Mouse (Mus musculus) hindbrain, embryonic 15.5 days (tissue): ENCODE data around the gene Dda1. TPM values are rescaled to one million over a fixed set of nuclear protein-coding genes. Genes with fewer than 3 reads are reported as not detected.

Experiments
- ATAC-seq: fragments of 200-750 bp; cut with Nextera tagmentation; 2 replicates; pipeline ENCODE4 v1.8.0; 2017; ENCODE audit warnings: low read depth, moderate number of reproducible peaks, moderate TSS enrichment; ENCODE audit not compliant: low FRiP score
- H3K27ac ChIP-seq: fragments of 300-500 bp; sonication (generic); replicated peaks from 2 replicates; pipeline ENCODE4 v1.5.1; 2015; ENCODE audit warnings: mild to moderate bottlenecking, inconsistent platforms
- H3K27me3 ChIP-seq: fragments of 300-500 bp; sonication (generic); 2 replicates; pipeline ENCODE4 v1.6.1; 2015; ENCODE audit warnings: control low read depth, inconsistent platforms
- H3K36me3 ChIP-seq: fragments of 300-500 bp; sonication (generic); 2 replicates; pipeline ENCODE4 v1.6.1; 2015; ENCODE audit warnings: control low read depth, inconsistent platforms
- H3K4me1 ChIP-seq: fragments of 300-500 bp; sonication (generic); replicated peaks from 2 replicates; pipeline ENCODE4 v1.6.1; 2015; ENCODE audit warnings: control low read depth, inconsistent platforms
- H3K4me2 ChIP-seq: fragments of 300-500 bp; sonication (generic); 2 replicates; pipeline ENCODE4 v1.6.1; 2015; ENCODE audit warnings: moderate library complexity, mild to moderate bottlenecking, inconsistent platforms
- H3K4me3 ChIP-seq: fragments of 300-500 bp; sonication (generic); 2 replicates; pipeline ENCODE4 v1.5.1; 2015; ENCODE audit warnings: mild to moderate bottlenecking, inconsistent platforms
- H3K9ac ChIP-seq: fragments of 300-500 bp; sonication (generic); 2 replicates; pipeline ENCODE4 v1.6.1; 2015; ENCODE audit warnings: inconsistent platforms
- H3K9me3 ChIP-seq: fragments of 300-500 bp; sonication (generic); 2 replicates; pipeline ENCODE4 v1.6.1; 2016; ENCODE audit warnings: control low read depth, inconsistent platforms
- WGBS: fragments of 180-500 bp; shearing (Covaris S2); methylation state at CpG from one replicate; pipeline ENCODE4 v1.1.7; 2015; 5-methylcytosine and 5-hydroxymethylcytosine counted together
- polyA plus RNA-seq: library from polyadenylated mRNA; unstranded; fragments of >200 nt; fragmentation: Nextera tagmentation; extraction: Ambion mirVana; gene quantifications from 2 replicates; pipeline ENCODE4 v1.2.1, GENCODE M21; 2015

Dda1 gene
- polyA plus RNA-seq, 1 experiment from 2014 or later = 231 TPM

- no peak overlapping the region for H3K9ac ChIP-seq
- peak overlapping the region; percentile 75; the same call in 1 of the 2 replicates for H3K4me2 ChIP-seq
- H3K27ac ChIP-seq = no peak overlapping the region
- H3K4me1 ChIP-seq = peaks cover 44% of the 10 kb centered on the region
- ATAC-seq = no peak
- WGBS = 55% methylated on average over 8 of the region's 8 CpGs
- no peaks in the 10 kb centered on the region for H3K9me3 ChIP-seq
- peaks cover 31% of the 10 kb centered on the region for H3K36me3 ChIP-seq
- H3K27me3 ChIP-seq = no peaks in the 10 kb centered on the region
- no peak overlapping the region for H3K4me3 ChIP-seq
Measured at GRCm38 (mm10) chr8:71483932-71484331, 14.9 kb downstream of the Dda1 start.

DNA sequence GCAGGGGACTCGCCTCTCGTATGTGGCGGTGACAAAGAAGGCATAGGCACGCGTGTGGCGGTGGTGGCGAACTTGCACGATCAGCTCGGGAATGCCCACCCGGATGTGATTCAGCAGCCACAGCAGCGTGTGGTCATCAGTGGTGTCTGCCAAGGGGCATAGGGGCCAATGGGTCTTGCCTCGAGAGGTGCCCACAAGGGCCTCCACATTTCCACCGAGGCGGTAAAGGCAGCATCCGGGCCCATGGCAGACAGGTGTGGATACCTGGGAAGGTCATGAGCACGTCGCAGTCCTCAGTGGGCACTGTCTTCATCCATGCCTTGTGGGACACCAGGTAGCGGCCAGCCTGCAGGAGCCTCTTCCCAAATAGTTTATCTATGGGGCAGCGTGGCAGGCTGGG lies 15.7 kb downstream of the Dda1 start:
- WGBS = 94% methylated on average over 19 of the region's 19 CpGs
- Histone ChIP-seq H3K36me3 (peaks cover 24% of the 10 kb centered on the region), H3K27ac (no peak overlapping the region), H3K4me1 (peaks cover 52% of the 10 kb centered on the region), H3K9ac (peak overlapping the region; percentile 97), H3K4me3 (peak overlapping the region; percentile 91), H3K4me2 (peak overlapping the region; percentile 75), H3K27me3 (no peaks in the 10 kb centered on the region), H3K9me3 (no peaks in the 10 kb centered on the region)
- ATAC-seq = no peak

DNA sequence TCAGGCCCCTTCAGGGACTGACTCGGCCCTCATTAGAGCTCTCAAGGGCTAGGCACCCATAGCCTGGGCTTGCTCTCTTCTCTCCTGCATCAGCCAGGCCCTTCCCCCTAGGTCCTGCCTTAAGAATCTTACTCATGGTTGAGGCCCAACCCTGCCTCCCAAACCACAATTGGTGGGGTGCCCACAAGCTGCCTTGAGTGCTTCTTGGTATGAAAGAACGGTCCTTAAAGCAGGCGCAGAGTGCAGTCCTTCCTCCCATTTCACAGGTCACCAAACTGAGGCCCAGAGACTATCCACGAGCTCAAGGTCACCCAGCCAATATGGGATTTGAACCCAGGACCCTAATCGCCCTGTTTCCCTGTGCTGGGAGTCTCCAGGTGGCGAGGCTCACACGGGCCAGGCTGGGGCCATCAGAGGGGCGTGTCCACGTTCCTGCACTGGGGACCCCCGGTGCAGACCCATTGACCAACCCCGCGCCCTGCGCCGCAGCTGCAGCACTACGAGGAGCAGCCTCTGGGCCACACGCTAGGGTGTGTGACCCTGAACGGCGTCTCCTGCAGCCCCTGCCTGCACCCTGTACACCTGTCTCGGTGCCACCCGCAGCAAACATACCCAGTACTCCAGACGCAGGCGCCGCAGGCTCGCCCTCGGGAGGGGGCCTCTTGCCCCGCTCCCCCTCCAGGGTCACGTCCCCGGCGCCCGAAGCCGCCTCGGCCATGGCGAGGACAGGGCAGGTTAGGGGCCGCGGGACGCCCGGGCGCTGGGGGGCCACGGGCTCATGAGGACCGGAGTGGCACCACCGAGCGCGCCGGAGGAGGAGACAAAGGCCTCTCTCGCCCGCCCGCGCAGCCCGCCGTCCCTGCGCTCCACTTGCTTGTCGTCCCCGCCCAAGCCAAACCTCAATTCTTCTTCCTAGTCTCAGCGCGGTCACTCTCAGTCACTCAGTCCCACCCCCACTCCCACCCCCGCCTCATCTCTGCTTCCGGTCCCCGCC lies 16.4 kb downstream of the Dda1 start, which contains the start of gene Ano8:
Ano8 (minus strand) TSS at position 822 of the 994 bp plus-strand sequence.
- no peaks in the 10 kb centered on the region for H3K27me3 ChIP-seq
- H3K4me3 ChIP-seq = peak within 1 kb of the TSS; percentile 91
- WGBS = 5% methylated on average over 52 of the region's 58 CpGs
- H3K4me2 ChIP-seq = peak within 1 kb of the TSS; percentile 75
- peak within 1 kb of the TSS; percentile 97 for H3K9ac ChIP-seq
- H3K9me3 ChIP-seq = no peaks in the 10 kb centered on the region
- peaks cover 17% of the 10 kb centered on the region for H3K36me3 ChIP-seq
- H3K4me1 ChIP-seq = peaks cover 58% of the 10 kb centered on the region
- peak within 1 kb of the TSS; percentile 87 for H3K27ac ChIP-seq
- ATAC-seq = peak; percentile 79

- Histone ChIP-seq H3K27ac (peak overlapping the region; percentile 56; the same call in 1 of the 2 replicates), H3K4me3 (peak overlapping the region; percentile 91), H3K4me1 (peaks cover 58% of the 10 kb centered on the region), H3K9ac (peak overlapping the region; percentile 97; the same call in 1 of the 2 replicates), H3K36me3 (peaks cover 13% of the 10 kb centered on the region), H3K27me3 (no peaks in the 10 kb centered on the region), H3K4me2 (peak overlapping the region; percentile 75), H3K9me3 (no peaks in the 10 kb centered on the region)
- no peak for ATAC-seq
- WGBS = 21% methylated on average over 7 of the region's 7 CpGs
Measured at GRCm38 (mm10) chr8:71486136-71486529, 17.1 kb downstream of the Dda1 start.

- under 1% methylated on average over 33 of the region's 33 CpGs for whole genome bisulfite sequencing
- peak; percentile 16; the same call in 1 of the 2 replicates for ATAC-seq
- Histone ChIP-seq H3K4me3 (peak within 1 kb of the TSS; percentile 87), H3K27me3 (no peaks in the 10 kb centered on the region), H3K9ac (peak within 1 kb of the TSS; percentile 61), H3K9me3 (no peaks in the 10 kb centered on the region), H3K27ac (peak within 1 kb of the TSS; percentile 77), H3K4me1 (peaks cover 58% of the 10 kb centered on the region), H3K36me3 (peaks cover 22% of the 10 kb centered on the region), H3K4me2 (peak within 1 kb of the TSS; percentile 100)
Measured at GRCm38 (mm10) chr8:71487691-71488445, 18.9 kb downstream of the Dda1 start, which contains the start of gene Gtpbp3. Gtpbp3 (plus strand) TSS chr8:71488103.

GRCm38 (mm10) chr8:71488454-71488853 lies 19.5 kb downstream of the Dda1 start:
- Histone ChIP-seq H3K27me3 (no peaks in the 10 kb centered on the region), H3K36me3 (peaks cover 26% of the 10 kb centered on the region), H3K4me2 (peak overlapping the region; percentile 100), H3K9ac (peak overlapping the region; percentile 61), H3K9me3 (no peaks in the 10 kb centered on the region), H3K4me1 (peaks cover 54% of the 10 kb centered on the region), H3K4me3 (peak overlapping the region; percentile 87), H3K27ac (peak overlapping the region; percentile 77; the same call in 1 of the 2 replicates)
- ATAC-seq = peak; percentile 87
- under 1% methylated on average over 22 of the region's 22 CpGs for WGBS

DNA sequence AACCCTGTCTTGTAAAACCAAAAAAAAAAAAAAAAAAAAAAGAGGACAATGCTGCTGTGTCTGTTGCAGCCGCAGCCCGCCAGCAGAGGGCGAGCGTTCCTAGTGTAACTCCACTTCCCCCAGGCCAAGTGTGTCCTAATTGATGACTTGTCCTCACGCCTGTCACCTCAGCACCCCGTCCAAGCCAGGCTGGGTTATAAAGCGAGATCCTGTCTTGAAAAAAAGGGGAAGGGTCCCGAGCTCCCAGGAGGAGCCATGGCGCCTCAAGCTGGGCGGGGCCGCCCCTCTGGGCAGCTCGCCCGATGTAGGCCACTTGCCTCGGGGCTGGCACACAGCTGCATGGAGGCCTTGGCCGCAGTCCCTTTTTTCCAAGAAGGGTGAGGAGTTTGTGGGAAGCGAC lies 26.0 kb downstream of the Dda1 start:
- peaks cover 20% of the 10 kb centered on the region for H3K4me1 ChIP-seq
- no peak overlapping the region for H3K4me3 ChIP-seq
- H3K9me3 ChIP-seq = no peaks in the 10 kb centered on the region
- ATAC-seq = peak; percentile 65
- no peak overlapping the region for H3K27ac ChIP-seq
- WGBS = 13% methylated on average over 16 of the region's 16 CpGs
- H3K27me3 ChIP-seq = no peaks in the 10 kb centered on the region
- peak overlapping the region; percentile 29 for H3K4me2 ChIP-seq
- H3K36me3 ChIP-seq = peaks cover 22% of the 10 kb centered on the region
- no peak overlapping the region for H3K9ac ChIP-seq

- Histone ChIP-seq H3K27me3 (no peaks in the 10 kb centered on the region), H3K27ac (no peak overlapping the region), H3K4me1 (peaks cover 16% of the 10 kb centered on the region), H3K9me3 (no peaks in the 10 kb centered on the region), H3K4me2 (no peak overlapping the region), H3K36me3 (peaks cover 19% of the 10 kb centered on the region), H3K9ac (no peak overlapping the region), H3K4me3 (no peak overlapping the region)
- WGBS = 88% methylated on average over 5 of the region's 5 CpGs
- no peak for ATAC-seq
Measured at GRCm38 (mm10) chr8:71495811-71496210, 26.8 kb downstream of the Dda1 start.

DNA sequence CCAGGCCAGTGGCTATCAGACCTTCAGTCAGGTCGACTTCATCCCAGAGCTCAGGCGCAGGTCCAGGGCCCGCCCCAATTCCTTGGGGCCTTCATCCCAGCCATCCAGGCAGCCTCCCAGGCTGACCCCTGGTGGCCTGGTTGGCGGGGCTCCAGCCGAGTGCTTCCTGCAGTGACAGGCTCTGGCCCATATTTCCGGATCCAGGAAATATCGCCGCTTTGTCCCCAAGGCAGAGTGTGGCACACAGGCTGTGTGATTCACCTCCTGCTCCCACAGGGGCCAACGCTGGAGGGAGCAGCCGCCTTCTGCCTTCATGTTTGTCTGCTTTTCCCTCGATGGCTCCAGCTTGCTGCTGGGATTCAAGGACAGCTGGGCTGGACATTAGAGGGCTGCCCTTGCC lies 27.5 kb downstream of the Dda1 start:
- WGBS = 41% methylated on average over 11 of the region's 11 CpGs
- Histone ChIP-seq H3K9ac (no peak overlapping the region), H3K4me1 (peaks cover 16% of the 10 kb centered on the region), H3K9me3 (no peaks in the 10 kb centered on the region), H3K27me3 (no peaks in the 10 kb centered on the region), H3K36me3 (peaks cover 19% of the 10 kb centered on the region), H3K27ac (no peak overlapping the region), H3K4me2 (no peak overlapping the region), H3K4me3 (no peak overlapping the region)
- no peak for ATAC-seq

DNA sequence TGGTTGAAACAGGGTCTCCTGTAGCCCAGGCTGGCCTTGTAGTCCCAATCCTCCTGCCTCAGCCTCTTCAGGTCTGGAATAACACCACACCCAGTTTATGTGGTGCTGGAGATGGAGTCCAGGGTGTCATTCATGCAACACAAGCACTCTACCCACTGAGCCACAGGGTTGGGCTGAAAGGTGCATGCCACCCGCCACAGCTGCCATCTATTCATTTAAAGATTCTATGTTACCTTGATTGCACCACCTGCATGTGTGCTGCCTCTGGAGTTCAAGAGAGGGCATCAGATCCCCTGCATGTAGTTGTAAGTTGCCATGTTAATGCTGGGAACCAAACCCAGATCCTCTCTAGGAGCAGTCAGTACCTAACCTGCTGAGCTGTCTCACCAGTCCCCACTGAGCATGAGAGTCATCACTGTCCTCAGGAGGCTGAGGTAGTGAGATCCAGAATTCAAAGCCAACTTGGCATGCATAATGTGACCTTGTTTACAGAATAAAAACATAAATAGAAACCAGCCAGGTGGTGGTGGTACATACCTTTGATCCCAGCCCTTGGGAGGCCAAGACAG lies 28.2 kb downstream of the Dda1 start:
- no peak overlapping the region for H3K27ac ChIP-seq
- no peak overlapping the region for H3K4me3 ChIP-seq
- no peak overlapping the region for H3K9ac ChIP-seq
- 96% methylated on average over 1 of the region's 1 CpGs for WGBS
- no peak overlapping the region for H3K4me2 ChIP-seq
- no peak for ATAC-seq
- H3K9me3 ChIP-seq = no peaks in the 10 kb centered on the region
- peaks cover 16% of the 10 kb centered on the region for H3K4me1 ChIP-seq
- no peaks in the 10 kb centered on the region for H3K27me3 ChIP-seq
- H3K36me3 ChIP-seq = peaks cover 15% of the 10 kb centered on the region

- no peak for ATAC-seq
- Histone ChIP-seq H3K27me3 (no peaks in the 10 kb centered on the region), H3K9me3 (no peaks in the 10 kb centered on the region), H3K9ac (no peak overlapping the region), H3K36me3 (peaks cover 9% of the 10 kb centered on the region), H3K4me1 (peaks cover 16% of the 10 kb centered on the region), H3K27ac (no peak overlapping the region), H3K4me2 (no peak overlapping the region), H3K4me3 (no peak overlapping the region)
- 27% methylated on average over 15 of the region's 15 CpGs for WGBS
Measured at GRCm38 (mm10) chr8:71497881-71498501, 29.0 kb downstream of the Dda1 start.
